In genomic region chrX:36434993-36435392, GRCm38 (mm10) we compare ENCODE assay signal across 13 mouse cellular contexts. TPM values are rescaled to one million over a fixed set of nuclear protein-coding genes. Genes with fewer than 3 reads are reported as not detected.
DNase-seq lines count a peak whose midpoint lies in the region; ATAC-seq lines count a peak whose summit lies in the region.
"Had no signal": no experiment of that assay in that cellular context is flagged by ENCODE, and none has a peak within 500 bp of the region (broad histone marks: within the 10 kb centered on the region; RNA-seq: fewer than 3 reads in every experiment).

No protein-coding gene starts in this region.

- no peaks in the 10 kb centered on the region for H3K27me3 ChIP-seq in intestine, embryonic 15.5 days (replicated peaks)
- H3K27me3 ChIP-seq: embryonic facial prominence, embryonic 13.5 days; limb, embryonic 13.5 days had no signal

- no peak overlapping the region for H3K9ac ChIP-seq in intestine, embryonic 15.5 days
- H3K9ac ChIP-seq: embryonic facial prominence, embryonic 13.5 days; limb, embryonic 13.5 days had no signal

- intact Hi-C loops in left cerebral cortex, postnatal 14 days (cut with DNase I): no loop called here

- no peak overlapping the region for H3K4me2 ChIP-seq in intestine, embryonic 15.5 days (replicated peaks)
- H3K4me2 ChIP-seq: embryonic facial prominence, embryonic 13.5 days; limb, embryonic 13.5 days had no signal

- peak; percentile 6 to 10 for DNase-seq in cerebellum, postnatal 10 days
- DNase-seq in cerebellum, adult 11-12 months: no peak
- peak; percentile 12 to 15 for DNase-seq in left cerebral cortex, postnatal 14 days (ENCODE audit: low spot score in 2 of 2)
- no peak for DNase-seq in left cerebral cortex, adult 11 months (ENCODE audit: low spot score)
- peak; percentile 8 for DNase-seq in 3T3-L1 (ENCODE audit: low read depth, low spot score)
- no peak for DNase-seq in spleen, adult 18-20 months
- DNase-seq: gastrocnemius, postnatal 25 days had no signal

- H3K27ac ChIP-seq in intestine, embryonic 15.5 days: no peak overlapping the region
- H3K27ac ChIP-seq: embryonic facial prominence, embryonic 13.5 days; limb, embryonic 13.5 days had no signal

- 0 out of 2 replicates have a peak, but pooled peaks have one; percentile 52 for ATAC-seq in common myeloid progenitor, adult 5-6 weeks (replicated peaks; ENCODE audit: low read depth, poor library complexity, severe bottlenecking)
- ATAC-seq in intestine, embryonic 15.5 days: no peak
- ATAC-seq: hindbrain, embryonic 16.5 days had no signal

- no peaks in the 10 kb centered on the region for H3K36me3 ChIP-seq in intestine, embryonic 15.5 days
- H3K36me3 ChIP-seq: embryonic facial prominence, embryonic 13.5 days; limb, embryonic 13.5 days had no signal

- H3K4me3 ChIP-seq in intestine, embryonic 15.5 days (replicated peaks): no peak overlapping the region
- H3K4me3 ChIP-seq: embryonic facial prominence, embryonic 13.5 days; limb, embryonic 13.5 days had no signal

- H3K4me1 ChIP-seq in intestine, embryonic 15.5 days (replicated peaks): no peaks in the 10 kb centered on the region
- H3K4me1 ChIP-seq: embryonic facial prominence, embryonic 13.5 days; limb, embryonic 13.5 days had no signal

- H3K9me3 ChIP-seq in intestine, embryonic 15.5 days: no peaks in the 10 kb centered on the region
- H3K9me3 ChIP-seq: embryonic facial prominence, embryonic 13.5 days; limb, embryonic 13.5 days had no signal

- 49% methylated on average over 6 of the region's 6 CpGs for WGBS in intestine, embryonic 15.5 days

RNA-seq across cellular contexts. Expression of gene Gm6268, which starts 33.9 kb away (rescaled TPM):
- not detected for total RNA-seq in left cerebral cortex, postnatal 14 days (2021)
- 1.2 TPM in 1 of 2 replicates, not detected in the other for total RNA-seq in common myeloid progenitor, adult 5-6 weeks (2017)
- not detected in 2 replicates for polyA plus RNA-seq in intestine, embryonic 15.5 days (2015; fragmentation: Nextera tagmentation; extraction: Ambion mirVana)
- total RNA-seq: gastrocnemius, postnatal 25 days had no signal
- polyA plus RNA-seq: embryonic facial prominence, embryonic 13.5 days; hindbrain, embryonic 16.5 days; limb, embryonic 13.5 days; small intestine, adult 2 months had no signal

RNA-seq across cellular contexts. Expression of gene Gm14569, which starts 56.6 kb away (rescaled TPM):
- under 1 TPM; 0.46 to 0.74 TPM for total RNA-seq in left cerebral cortex, postnatal 14 days (2021)
- total RNA-seq in common myeloid progenitor, adult 5-6 weeks (2017): not detected in 2 replicates
- not detected in 2 replicates for polyA plus RNA-seq in intestine, embryonic 15.5 days (2015; fragmentation: Nextera tagmentation; extraction: Ambion mirVana)
- total RNA-seq: gastrocnemius, postnatal 25 days had no signal
- polyA plus RNA-seq: embryonic facial prominence, embryonic 13.5 days; limb, embryonic 13.5 days; small intestine, adult 2 months had no signal

Comparison
In these comparisons a context has a peak if more than half of its experiments do, and no peak if none do; other contexts are left out.
1. DNase-seq: peak in cerebellum, postnatal 10 days (2 of 2), left cerebral cortex, postnatal 14 days (2 of 2) and 3T3-L1 (single experiment); none in cerebellum, adult 11-12 months (single experiment), left cerebral cortex, adult 11 months (single experiment) and spleen, adult 18-20 months (0 of 2).